Mouse (Mus musculus) myocyte (in vitro differentiated cells): ENCODE measurements around the gene Angptl8.

Source experiments
- MAX ChIP-seq: IDR thresholded peaks from one replicate; pipeline ENCODE4 v1.6.1; 2011; ENCODE audit warnings: low read depth, mild to moderate bottlenecking, control low read depth
- MYOD1 ChIP-seq, 3 experiments: IDR thresholded peaks; one replicate each; pipeline ENCODE4 v1.6.1; 2011; ENCODE audit warnings: control low read depth in 2 of 3, low read depth in 2 of 3, mild to moderate bottlenecking in 2 of 3, moderate library complexity in 1 of 3; ENCODE audit not compliant: insufficient read length in 2 of 3, control insufficient read depth in 1 of 3
- POLR2A ChIP-seq: IDR thresholded peaks from one replicate; pipeline ENCODE4 v1.6.1; 2011; ENCODE audit warnings: low read depth, mild to moderate bottlenecking, control low read depth, moderate library complexity; ENCODE audit not compliant: insufficient read length
- POLR2AphosphoS2 ChIP-seq: IDR thresholded peaks from one replicate; pipeline ENCODE4 v1.6.1; 2011; ENCODE audit warnings: low read depth, control low read depth; ENCODE audit not compliant: insufficient read length
- REST ChIP-seq: IDR thresholded peaks from one replicate; pipeline ENCODE4 v1.6.1; 2011; ENCODE audit warnings: mild to moderate bottlenecking, control low read depth, moderate library complexity; ENCODE audit not compliant: insufficient read depth, insufficient read length
- TCF12 ChIP-seq: IDR thresholded peaks from one replicate; pipeline ENCODE4 v1.6.1; 2011; ENCODE audit warnings: mild to moderate bottlenecking, control low read depth; ENCODE audit not compliant: poor library complexity, insufficient read depth, severe bottlenecking
- USF1 ChIP-seq: IDR thresholded peaks from one replicate; pipeline ENCODE4 v1.6.1; 2011; ENCODE audit warnings: low read depth, mild to moderate bottlenecking, control low read depth, moderate library complexity

DNA sequence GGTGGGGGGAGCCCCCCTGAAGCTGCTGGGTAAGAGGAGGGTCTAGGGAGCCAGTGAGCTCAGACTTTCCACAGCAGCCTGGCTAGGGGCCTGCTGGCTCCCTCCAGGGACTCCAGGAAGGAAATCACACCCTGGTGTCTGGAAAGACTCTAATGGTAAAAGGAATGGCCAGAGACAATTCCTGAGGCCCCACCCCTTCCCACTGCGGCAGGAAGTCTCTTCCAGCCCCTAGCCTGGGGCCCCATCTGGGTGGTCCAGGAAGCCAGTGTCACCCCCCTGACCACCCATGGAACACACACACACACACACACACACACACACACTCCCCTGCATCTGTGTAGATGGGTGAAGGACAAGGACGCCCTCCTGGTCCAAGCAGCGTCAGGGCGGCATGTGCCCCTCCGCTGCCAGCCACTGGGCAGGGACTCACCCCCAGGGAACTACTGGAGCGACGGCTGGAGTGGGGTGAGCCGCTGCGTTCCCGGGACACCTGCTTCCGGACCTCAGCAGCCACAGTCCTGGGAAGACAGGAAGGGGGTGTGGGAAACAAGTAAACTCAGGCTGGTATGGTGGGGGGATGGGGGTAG, 11.5 kb downstream of the Angptl8 start:
- TF ChIP-seq TCF12 (no peak), MYOD1 (IDR thresholded peaks at IDR 0.05; ENCODE audit: control insufficient read depth in 1 of 3, insufficient read length in 2 of 3, low read depth in 2 of 3) (peak in 2 of 3 experiments; percentile 72 to 84), USF1 (no peak), POLR2AphosphoS2 (no peak), POLR2A (no peak), MAX (no peak), REST (no peak)
